Mouse (Mus musculus) MEL (cell line): ENCODE results near the gene Spsb1. TPM values are rescaled to one million over a fixed set of nuclear protein-coding genes. Genes with fewer than 3 reads are reported as not detected.

ENCODE experiments used
- DNase-seq: peaks from one replicate; pipeline ENCODE4 v3.0.0; 2011; ENCODE audit warnings: low read depth, low spot score
- H3K27ac ChIP-seq: 2 replicates; pipeline ENCODE4 v1.5.1; 2012; ENCODE audit warnings: low read depth, mild to moderate bottlenecking, control low read depth, low read length, moderate library complexity; ENCODE audit not compliant: control insufficient read depth
- H3K27me3 ChIP-seq, 2 experiments: fragments of 150-350 bp in 1 of 2; sonication (generic) in 1 of 2; 2 replicates each; pipeline ENCODE4 v1.6.1; 2012; ENCODE audit warnings: low read length in 2 of 2, mild to moderate bottlenecking in 2 of 2, improper control_type of control experiment in 1 of 2, moderate library complexity in 1 of 2; ENCODE audit not compliant: insufficient read depth in 2 of 2, control insufficient read depth in 1 of 2
- H3K36me3 ChIP-seq, 2 experiments: 2 replicates each; pipeline ENCODE4 v1.6.1; 2012 to 2014; ENCODE audit warnings: low read length in 2 of 2, improper control_type of control experiment in 1 of 2, inconsistent platforms in 1 of 2, mild to moderate bottlenecking in 1 of 2; ENCODE audit not compliant: insufficient read depth in 2 of 2, control insufficient read depth in 1 of 2
- H3K4me1 ChIP-seq, 2 experiments: fragments of 150-350 bp in 1 of 2; sonication (generic) in 1 of 2; 2 replicates each; pipeline ENCODE4 v1.6.1; 2012; ENCODE audit warnings: low read length in 2 of 2, improper control_type of control experiment in 1 of 2, mild to moderate bottlenecking in 1 of 2; ENCODE audit not compliant: insufficient read depth in 2 of 2, control insufficient read depth in 1 of 2
- H3K4me3 ChIP-seq, 2 experiments: fragments of 150-350 bp in 1 of 2; sonication (generic) in 1 of 2; 2 replicates each; pipeline ENCODE4 v1.5.1; 2012; ENCODE audit warnings: low read depth in 2 of 2, low read length in 2 of 2, mild to moderate bottlenecking in 2 of 2, moderate library complexity in 2 of 2, control low read depth in 1 of 2, improper control_type of control experiment in 1 of 2; ENCODE audit not compliant: control insufficient read depth in 1 of 2, insufficient read depth in 1 of 2
- H3K79me2 ChIP-seq: 2 replicates; pipeline ENCODE4 v1.6.1; 2012; ENCODE audit warnings: mild to moderate bottlenecking, low read length, moderate library complexity; ENCODE audit not compliant: control insufficient read depth, poor library complexity, insufficient read depth
- H3K9ac ChIP-seq: 2 replicates; pipeline ENCODE4 v1.6.1; 2012; ENCODE audit warnings: low read depth, mild to moderate bottlenecking, control low read depth, low read length, moderate library complexity; ENCODE audit not compliant: control insufficient read depth, poor library complexity, severe bottlenecking
- H3K9me3 ChIP-seq: fragments of 150-350 bp; sonication (generic); replicated peaks from 2 replicates; pipeline ENCODE4 v1.6.1; 2012; ENCODE audit warnings: mild to moderate bottlenecking, low read length, improper control_type of control experiment, moderate library complexity; ENCODE audit not compliant: insufficient read depth
- CHD1 ChIP-seq: IDR thresholded peaks from 2 replicates; pipeline ENCODE4 v1.6.1; 2012; ENCODE audit warnings: low read depth, mild to moderate bottlenecking, inconsistent platforms, low read length, improper control_type of control experiment
- CHD2 ChIP-seq: IDR thresholded peaks from 2 replicates; pipeline ENCODE4 v1.6.1; 2011; ENCODE audit warnings: low read length, improper control_type of control experiment
- CTCF ChIP-seq, 3 experiments: IDR thresholded peaks in 2 of 3; conservative IDR thresholded peaks in 1 of 3; 2 replicates each; pipeline ENCODE4 v1.5.1; 2011 to 2012; ENCODE audit warnings: low read length in 3 of 3, low read depth in 2 of 3, mild to moderate bottlenecking in 2 of 3, improper control_type of control experiment in 1 of 3, inconsistent platforms in 1 of 3, mixed read lengths in 1 of 3, moderate library complexity in 1 of 3; ENCODE audit not compliant: control insufficient read depth in 1 of 3, insufficient read depth in 1 of 3, poor library complexity in 1 of 3, severe bottlenecking in 1 of 3
- E2F4 ChIP-seq: IDR thresholded peaks from 2 replicates; pipeline ENCODE4 v1.6.1; 2011; ENCODE audit warnings: low read depth, low read length, improper control_type of control experiment, borderline replicate concordance
- ETS1 ChIP-seq: IDR thresholded peaks from 2 replicates; pipeline ENCODE4 v1.6.1; 2012; ENCODE audit warnings: low read depth, mild to moderate bottlenecking, inconsistent platforms, low read length, improper control_type of control experiment, moderate library complexity
- GABPA ChIP-seq: IDR thresholded peaks from 2 replicates; pipeline ENCODE4 v1.6.1; 2012; ENCODE audit warnings: low read depth, mild to moderate bottlenecking, inconsistent platforms, low read length, improper control_type of control experiment, moderate library complexity
- GATA1 ChIP-seq: IDR thresholded peaks from 2 replicates; pipeline ENCODE4 v1.6.1; 2011; ENCODE audit warnings: low read depth, low read length, improper control_type of control experiment
- HCFC1 ChIP-seq: IDR thresholded peaks from 2 replicates; pipeline ENCODE4 v1.6.1; 2012; ENCODE audit warnings: low read depth, mild to moderate bottlenecking, inconsistent platforms, low read length, improper control_type of control experiment, moderate library complexity
- JUND ChIP-seq: IDR thresholded peaks from 2 replicates; pipeline ENCODE4 v1.6.1; 2011; ENCODE audit warnings: low read depth, mild to moderate bottlenecking, improper control_type of control experiment, low read length
- KAT2A ChIP-seq: conservative IDR thresholded peaks from 2 replicates; pipeline ENCODE4 v1.6.1; 2012; ENCODE audit warnings: low read depth, low read length, improper control_type of control experiment, inconsistent platforms
- MAFK ChIP-seq: IDR thresholded peaks from 2 replicates; pipeline ENCODE4 v1.6.1; 2011; ENCODE audit warnings: low read depth, mild to moderate bottlenecking, low read length, improper control_type of control experiment, borderline replicate concordance
- MAX ChIP-seq: IDR thresholded peaks from 2 replicates; pipeline ENCODE4 v1.6.1; 2011; ENCODE audit warnings: low read length, improper control_type of control experiment
- MAZ ChIP-seq: IDR thresholded peaks from 2 replicates; pipeline ENCODE4 v1.6.1; 2012; ENCODE audit warnings: low read depth, mild to moderate bottlenecking, inconsistent platforms, low read length, improper control_type of control experiment
- MYB ChIP-seq: IDR thresholded peaks from 2 replicates; pipeline ENCODE4 v1.6.1; 2011; ENCODE audit warnings: mild to moderate bottlenecking, low read depth, low read length, improper control_type of control experiment
- MYC ChIP-seq: IDR thresholded peaks from 2 replicates; pipeline ENCODE4 v1.6.1; 2011; ENCODE audit warnings: low read depth, mild to moderate bottlenecking, low read length, improper control_type of control experiment, moderate library complexity
- NELFE ChIP-seq: IDR thresholded peaks from 2 replicates; pipeline ENCODE4 v1.6.1; 2011; ENCODE audit warnings: low read depth, low read length, improper control_type of control experiment
- NRF1 ChIP-seq: IDR thresholded peaks from 2 replicates; pipeline ENCODE4 v1.6.1; 2014; ENCODE audit warnings: low read depth, mild to moderate bottlenecking, inconsistent platforms, low read length, improper control_type of control experiment, moderate library complexity; ENCODE audit not compliant: poor library complexity, insufficient read depth, severe bottlenecking
- POLR2A ChIP-seq, 2 experiments: IDR thresholded peaks; 2 replicates each; pipeline ENCODE4 v1.6.1; 2011 to 2012; ENCODE audit warnings: low read length in 2 of 2, mild to moderate bottlenecking in 2 of 2, control low read depth in 1 of 2, improper control_type of control experiment in 1 of 2, low read depth in 1 of 2, moderate library complexity in 1 of 2; ENCODE audit not compliant: control insufficient read depth in 1 of 2, insufficient read depth in 1 of 2, poor library complexity in 1 of 2
- POLR2AphosphoS2 ChIP-seq: IDR thresholded peaks from 2 replicates; pipeline ENCODE4 v1.6.1; 2011; ENCODE audit warnings: low read length, improper control_type of control experiment
- POLR2AphosphoS5 ChIP-seq: IDR thresholded peaks from 2 replicates; pipeline ENCODE4 v1.6.1; 2012; ENCODE audit warnings: low read depth, borderline replicate concordance, mild to moderate bottlenecking, inconsistent platforms, low read length, moderate library complexity, mixed read lengths
- RCOR1 ChIP-seq: IDR thresholded peaks from 2 replicates; pipeline ENCODE4 v1.6.1; 2012; ENCODE audit warnings: low read depth, mild to moderate bottlenecking, inconsistent platforms, low read length, improper control_type of control experiment
- SIN3A ChIP-seq: IDR thresholded peaks from 2 replicates; pipeline ENCODE4 v1.6.1; 2012; ENCODE audit warnings: low read length, improper control_type of control experiment, inconsistent platforms
- TAL1 ChIP-seq: IDR thresholded peaks from 2 replicates; pipeline ENCODE4 v1.6.1; 2012; ENCODE audit warnings: mild to moderate bottlenecking, inconsistent platforms, low read length, moderate library complexity, mixed read lengths
- TBP ChIP-seq: IDR thresholded peaks from 2 replicates; pipeline ENCODE4 v1.8.0; 2011; ENCODE audit warnings: low read depth, low read length, improper control_type of control experiment
- TCF12 ChIP-seq: IDR thresholded peaks from 2 replicates; pipeline ENCODE4 v1.6.1; 2014; ENCODE audit warnings: low read depth, mild to moderate bottlenecking, inconsistent platforms, low read length, improper control_type of control experiment, moderate library complexity
- USF1 ChIP-seq: IDR thresholded peaks from 2 replicates; pipeline ENCODE4 v1.6.1; 2014; ENCODE audit warnings: low read depth, mild to moderate bottlenecking, inconsistent platforms, low read length, improper control_type of control experiment, moderate library complexity
- USF2 ChIP-seq, 2 experiments: IDR thresholded peaks; 2 replicates each; pipeline ENCODE4 v1.6.1; 2011 to 2012; ENCODE audit warnings: improper control_type of control experiment in 2 of 2, low read length in 2 of 2, borderline replicate concordance in 1 of 2, inconsistent platforms in 1 of 2, low read depth in 1 of 2, mild to moderate bottlenecking in 1 of 2; ENCODE audit not compliant: insufficient read depth in 1 of 2
- ZC3H11A ChIP-seq: IDR thresholded peaks from 2 replicates; pipeline ENCODE4 v1.6.1; 2012; ENCODE audit warnings: low read depth, mild to moderate bottlenecking, inconsistent platforms, low read length, improper control_type of control experiment
- ZKSCAN1 ChIP-seq: IDR thresholded peaks from 2 replicates; pipeline ENCODE4 v1.6.1; 2012; ENCODE audit warnings: low read depth, mild to moderate bottlenecking, inconsistent platforms, low read length, improper control_type of control experiment, moderate library complexity
- ZMIZ1 ChIP-seq: IDR thresholded peaks from 2 replicates; pipeline ENCODE4 v1.6.1; 2012; ENCODE audit warnings: low read depth, mild to moderate bottlenecking, inconsistent platforms, low read length, improper control_type of control experiment, moderate library complexity
- polyA plus RNA-seq, 2 experiments: library from polyadenylated mRNA; stranded (reverse) in 1 of 2; unstranded in 1 of 2; fragments of >175 nt in 1 of 2; fragments of >200 nt in 1 of 2; gene quantifications; 2 replicates each; pipeline versions ENCODE4 v1.2.1 to v1.2.4; 2012; ENCODE audit warnings: low replicate concordance in 2 of 2, low read depth in 1 of 2; ENCODE audit not compliant: insufficient read length in 2 of 2, insufficient read depth in 1 of 2, missing spikeins in 1 of 2
- total RNA-seq: library from RNA; depleted of rRNA; stranded (reverse); fragments of 300-350 nt; gene quantifications from 2 replicates; pipeline ENCODE4 v1.2.3, GENCODE M21; 2012

Spsb1 gene
- total and polyA plus RNA-seq, 3 experiments = 0.12 to 0.25 TPM; not detected in 1

- no peaks in the 10 kb centered on the region for H3K27me3 ChIP-seq
These were observed 87.5 kb downstream of the Spsb1 start for GRCm38 (mm10) chr4:149867351-149867750.

DNA sequence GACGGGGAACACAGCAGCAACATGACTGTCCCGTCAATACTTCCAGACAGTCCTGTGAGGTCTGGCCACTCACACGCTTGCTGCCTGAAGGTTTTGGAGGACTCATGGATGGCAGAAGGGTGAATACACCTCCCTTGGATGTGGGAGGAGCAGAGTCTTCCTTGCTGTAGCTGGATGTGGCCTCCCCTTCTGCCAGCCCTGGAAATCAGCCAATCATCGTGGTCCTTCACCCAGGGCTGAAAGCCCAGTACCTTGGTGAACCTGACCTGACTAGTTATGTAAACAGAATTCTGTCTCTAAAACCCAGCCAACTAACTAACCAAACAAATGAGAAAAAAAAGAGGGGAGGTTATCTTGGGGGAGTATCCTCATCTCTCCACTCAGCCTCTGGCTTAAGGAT lies 90.4 kb downstream of the Spsb1 start:
- no peaks in the 10 kb centered on the region for H3K27me3 ChIP-seq

More at GRCm38 (mm10) chr4:149867351-149867750, 87.5 kb downstream of the Spsb1 start:
- Histone ChIP-seq H3K79me2 (no peaks in the 10 kb centered on the region), H3K27ac (no peak overlapping the region), H3K9ac (no peak overlapping the region), H3K9me3 (no peaks in the 10 kb centered on the region), H3K4me1 (peaks cover 0 to 14% of the 10 kb centered on the region in 2 experiments; a peak in 1 of 4 replicates), H3K4me3 (no peak overlapping the region), H3K36me3 (peaks cover 0 to 3% of the 10 kb centered on the region in 2 experiments; a peak in 2 of 4 replicates)
- TF ChIP-seq MAX = no peak
- no peak for DNase-seq

DNA sequence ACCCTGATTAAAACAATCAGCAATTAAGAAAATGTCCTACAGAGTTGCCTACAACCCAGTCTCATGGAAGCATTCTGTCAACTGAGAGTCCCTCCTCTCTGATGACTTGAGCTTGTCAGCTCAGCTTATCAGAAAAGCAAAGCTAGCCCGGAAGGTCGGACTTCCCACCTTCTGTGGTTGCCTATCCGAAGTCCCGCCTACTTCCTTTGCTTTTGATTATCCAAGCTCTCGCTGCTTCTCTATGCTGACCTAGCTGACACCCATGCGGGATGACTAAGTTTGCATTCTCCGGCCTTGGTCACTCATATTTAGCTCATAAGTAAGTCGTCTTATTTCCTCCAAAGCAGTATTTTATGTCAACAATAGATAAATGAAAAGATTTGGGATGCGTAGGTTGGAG lies 91.3 kb downstream of the Spsb1 start:
- H3K27me3 ChIP-seq = no peaks in the 10 kb centered on the region
- peaks cover 0 to 3% of the 10 kb centered on the region in 2 experiments; a peak in 2 of 4 replicates for H3K36me3 ChIP-seq
- TF ChIP-seq CHD2 = no peak
- TF ChIP-seq ETS1 = 0 out of 2 replicates have a peak, but pooled peaks have one; percentile 12
- peak; percentile 46 for TF ChIP-seq GATA1
- no peak for TF ChIP-seq MAX
- TF ChIP-seq CHD1 = no peak
- no peak for TF ChIP-seq MAFK
- TF ChIP-seq POLR2A (IDR thresholded peaks at IDR 0.05; ENCODE audit: control insufficient read depth in 1 of 2, insufficient read depth in 1 of 2, low read depth in 1 of 2, low read length in 2 of 2, poor library complexity in 1 of 2) = no peak
- TF ChIP-seq NRF1 = no peak
- TF ChIP-seq CTCF (IDR thresholded peaks at IDR 0.05 in 2 of 3, conservative IDR thresholded peaks at IDR 0.05 in 1 of 3; ENCODE audit: control insufficient read depth in 1 of 3, insufficient read depth in 1 of 3, low read depth in 2 of 3, low read length in 3 of 3, poor library complexity in 1 of 3, severe bottlenecking in 1 of 3) = no peak
- no peak for TF ChIP-seq ZC3H11A
- no peak for TF ChIP-seq TAL1
- TF ChIP-seq TCF12 = no peak
- TF ChIP-seq HCFC1 = no peak
- no peak for TF ChIP-seq MYB
- TF ChIP-seq POLR2AphosphoS2 = no peak
- no peak for TF ChIP-seq ZKSCAN1
- TF ChIP-seq RCOR1 = peak; percentile 79
- TF ChIP-seq SIN3A = 0 out of 2 replicates have a peak, but pooled peaks have one; percentile 17
- TF ChIP-seq USF2 (IDR thresholded peaks at IDR 0.05; ENCODE audit: borderline replicate concordance in 1 of 2, insufficient read depth in 1 of 2, low read depth in 1 of 2, low read length in 2 of 2) = no peak
- no peak for TF ChIP-seq GABPA

More for the DNA sequence above, 90.4 kb downstream of the Spsb1 start:
- peaks cover 0 to 14% of the 10 kb centered on the region in 2 experiments; a peak in 1 of 4 replicates for H3K4me1 ChIP-seq
- DNase-seq = no peak
- H3K79me2 ChIP-seq = no peaks in the 10 kb centered on the region
- H3K36me3 ChIP-seq = peaks cover 0 to 3% of the 10 kb centered on the region in 2 experiments; a peak in 2 of 4 replicates
- H3K27ac ChIP-seq = no peak overlapping the region
- no peak for TF ChIP-seq MAFK
- TF ChIP-seq TCF12 = no peak
- no peak for TF ChIP-seq ZMIZ1
- TF ChIP-seq ETS1 = no peak
- TF ChIP-seq NELFE = no peak
- no peak for TF ChIP-seq POLR2AphosphoS5
- no peak for TF ChIP-seq ZC3H11A
- no peak for TF ChIP-seq USF1
- no peak for TF ChIP-seq JUND
- no peak for TF ChIP-seq KAT2A
- no peak for TF ChIP-seq CHD1
- TF ChIP-seq GATA1 = no peak
- TF ChIP-seq E2F4 = no peak
- no peak for TF ChIP-seq TBP
- TF ChIP-seq RCOR1 = no peak
- no peak for TF ChIP-seq MYC
- no peak for TF ChIP-seq MAZ
- no peak for TF ChIP-seq GABPA
- TF ChIP-seq, all 39 proteins: peak for 0
- Histone ChIP-seq H3K9ac (no peak overlapping the region), H3K9me3 (no peaks in the 10 kb centered on the region), H3K4me3 (no peak overlapping the region)

More for the DNA sequence above, 91.3 kb downstream of the Spsb1 start:
- peak; percentile 80 for DNase-seq
- H3K9ac ChIP-seq = no peak overlapping the region
- H3K79me2 ChIP-seq = no peaks in the 10 kb centered on the region
- H3K4me3 ChIP-seq = no peak overlapping the region
- H3K4me1 ChIP-seq = peaks cover 0 to 14% of the 10 kb centered on the region in 2 experiments; a peak in 1 of 4 replicates
- H3K27ac ChIP-seq = no peak overlapping the region
- no peaks in the 10 kb centered on the region for H3K9me3 ChIP-seq
